Mouse (Mus musculus) olfactory bulb, adult 2 months (tissue): ENCODE measurements around the gene Syn3.

Source experiments
- CTCF ChIP-seq: fragments of 200-500 bp; IDR thresholded peaks from 2 replicates; pipeline ENCODE4 v1.5.1; 2012; ENCODE audit warnings: low read depth, mild to moderate bottlenecking, low read length, moderate library complexity; ENCODE audit not compliant: insufficient read depth
- POLR2A ChIP-seq: fragments of 200-500 bp; IDR thresholded peaks from 2 replicates; pipeline ENCODE4 v1.6.1; 2012; ENCODE audit warnings: mild to moderate bottlenecking, low read depth, low read length, moderate library complexity; ENCODE audit not compliant: insufficient read depth

- no peak for TF ChIP-seq CTCF
- TF ChIP-seq POLR2A: no peak
Measured at GRCm38 (mm10) chr10:86337239-86337638, 161.5 kb downstream of the Syn3 start.
